Mouse (Mus musculus): ENCODE measurements around the gene Rp9. TPM values are rescaled to one million over a fixed set of nuclear protein-coding genes. Genes with fewer than 3 reads are reported as not detected.
A peak's percentile ranks its signal among the peaks of the same experiment; 100 is the strongest.
"Not testable (repeated sequence)": the region's sequence is repeated elsewhere in the genome, so short reads cannot be mapped to it uniquely, and the experiment has no call there.

The Rp9 gene
- polyA plus RNA-seq, 1 experiment, result 55.5 TPM

DNA sequence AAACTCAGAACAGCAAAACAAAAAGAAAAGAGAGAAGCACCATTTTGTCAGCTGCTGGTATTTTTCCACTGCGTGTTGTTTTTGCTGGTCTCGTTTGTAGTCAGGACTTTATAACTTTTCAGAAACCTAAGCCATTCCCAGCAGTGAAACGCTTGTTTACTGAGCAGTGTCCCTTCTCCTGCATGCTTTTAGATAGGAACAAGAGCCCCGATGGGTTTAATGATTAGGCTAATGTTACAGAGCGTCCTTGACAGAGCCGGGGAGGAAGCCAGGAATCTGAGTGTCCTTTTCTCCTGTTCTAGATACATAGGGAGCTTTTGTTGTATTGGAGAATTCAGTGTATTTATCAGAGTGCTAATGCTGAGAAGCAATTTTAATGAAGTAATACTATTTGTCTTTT is 52.0 kb downstream of the Rp9 start:
- no peaks in the 10 kb centered on the region for H3K4me1 ChIP-seq (ENCODE audit: control insufficient read depth, insufficient read depth, insufficient read length, low read length)

DNA sequence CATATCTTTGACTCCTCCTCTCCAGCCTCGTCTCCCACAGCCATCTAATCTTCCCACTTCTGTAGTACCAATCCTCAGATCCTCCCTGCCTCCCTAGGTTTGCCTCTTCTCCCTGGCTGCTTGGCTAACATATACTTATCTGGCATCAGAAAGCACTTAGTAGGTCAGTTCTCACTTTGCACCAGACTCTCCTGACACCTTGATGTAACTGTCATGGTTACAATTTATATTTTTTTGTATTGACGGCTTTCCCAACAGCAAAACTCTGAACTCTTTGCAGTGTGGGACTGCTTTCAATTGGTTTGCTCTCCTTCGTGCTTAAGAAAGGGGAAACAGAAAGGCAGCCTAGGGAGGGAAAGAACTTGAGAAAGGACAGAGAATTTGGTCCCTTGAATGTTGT is 53.4 kb downstream of the Rp9 start:
- no peaks in the 10 kb centered on the region for H3K4me1 ChIP-seq (ENCODE audit: control insufficient read depth, insufficient read depth, insufficient read length, low read length)
- no peak overlapping the region for H3K4me3 ChIP-seq (ENCODE audit: insufficient read depth, low read depth, low read length)
- H3K27ac ChIP-seq (replicated peaks; ENCODE audit: low read depth, low read length), result no peak overlapping the region

More for the DNA sequence above, 52.0 kb downstream of the Rp9 start:
- Histone ChIP-seq H3K27ac (replicated peaks; ENCODE audit: low read depth, low read length) (no peak overlapping the region), H3K4me3 (ENCODE audit: insufficient read depth, low read depth, low read length) (no peak overlapping the region)

DNA sequence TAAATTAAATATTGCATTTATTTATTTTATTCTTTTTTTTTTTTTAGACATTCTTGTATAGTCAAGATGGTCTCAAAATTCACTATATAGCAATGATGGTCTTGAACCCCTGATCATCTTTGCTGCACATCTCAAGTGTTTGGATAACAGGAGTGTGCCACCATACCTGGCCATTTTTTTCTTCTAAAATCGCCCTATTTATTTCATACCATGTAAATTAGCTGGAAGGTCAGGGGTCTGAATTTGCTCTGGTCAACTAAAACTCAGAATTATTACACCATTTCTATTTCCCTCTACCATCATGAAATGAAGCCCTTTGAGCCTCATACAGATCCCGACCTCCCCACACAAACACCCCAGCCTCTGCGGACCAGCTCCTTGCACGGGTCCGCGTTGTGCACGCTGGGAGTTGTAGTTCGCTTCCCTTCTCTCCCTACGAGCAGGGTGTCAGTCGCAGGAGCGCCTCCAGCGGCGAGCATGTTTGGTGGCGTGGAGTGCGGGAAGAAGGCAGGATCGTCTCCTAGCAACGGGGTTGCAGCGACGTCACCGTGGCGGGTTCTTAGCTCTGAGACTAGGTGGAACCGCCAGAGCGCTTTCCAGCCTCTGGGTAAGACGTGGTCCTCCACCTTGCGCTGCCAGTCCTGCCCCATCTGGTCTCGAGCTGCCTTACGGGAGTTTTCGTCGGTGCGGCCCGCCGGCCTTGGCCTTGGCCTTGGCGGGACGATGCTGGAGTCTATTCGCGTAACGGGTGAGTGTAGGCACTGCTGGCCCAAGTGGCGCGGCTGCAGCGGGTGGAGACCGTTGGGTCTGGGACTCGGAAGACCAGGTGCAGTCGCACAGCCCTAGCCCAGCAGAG is 58.3 kb downstream of the Rp9 start, which contains the start of gene 9530077C05Rik:
Gene 9530077C05Rik (plus strand): TSS at position 512 of the 856 bp plus-strand sequence.
- no peaks in the 10 kb centered on the region for H3K4me1 ChIP-seq (ENCODE audit: control insufficient read depth, insufficient read depth, insufficient read length, low read length)
- peak within 1 kb of the TSS; percentile 76 for H3K4me3 ChIP-seq (ENCODE audit: insufficient read depth, low read depth, low read length)
- no peak within 1 kb of the TSS for H3K27ac ChIP-seq (replicated peaks; ENCODE audit: low read depth, low read length)

DNA sequence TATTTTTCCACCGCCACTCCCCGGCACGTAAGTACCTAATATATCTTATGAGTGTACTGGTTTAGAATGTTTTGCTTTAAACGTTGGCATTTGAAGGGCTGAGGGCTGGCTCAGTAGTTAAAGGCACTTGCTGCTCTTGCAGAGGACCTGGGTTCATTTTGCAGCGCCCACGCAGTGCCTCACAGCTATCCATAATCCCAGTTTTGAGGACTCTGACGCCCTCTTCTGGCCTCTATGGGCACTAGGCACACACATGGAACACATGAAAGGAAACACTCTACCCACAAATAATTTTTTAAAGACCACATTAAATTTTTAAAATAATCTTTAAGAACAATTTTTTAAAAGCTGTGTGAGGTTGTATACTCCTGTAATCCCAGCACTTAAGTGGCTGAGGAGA is 60.0 kb downstream of the Rp9 start:
- H3K4me3 ChIP-seq (ENCODE audit: insufficient read depth, low read depth, low read length), result no peak overlapping the region
- H3K27ac ChIP-seq (replicated peaks; ENCODE audit: low read depth, low read length), result no peak overlapping the region
- no peaks in the 10 kb centered on the region for H3K4me1 ChIP-seq (ENCODE audit: control insufficient read depth, insufficient read depth, insufficient read length, low read length)

DNA sequence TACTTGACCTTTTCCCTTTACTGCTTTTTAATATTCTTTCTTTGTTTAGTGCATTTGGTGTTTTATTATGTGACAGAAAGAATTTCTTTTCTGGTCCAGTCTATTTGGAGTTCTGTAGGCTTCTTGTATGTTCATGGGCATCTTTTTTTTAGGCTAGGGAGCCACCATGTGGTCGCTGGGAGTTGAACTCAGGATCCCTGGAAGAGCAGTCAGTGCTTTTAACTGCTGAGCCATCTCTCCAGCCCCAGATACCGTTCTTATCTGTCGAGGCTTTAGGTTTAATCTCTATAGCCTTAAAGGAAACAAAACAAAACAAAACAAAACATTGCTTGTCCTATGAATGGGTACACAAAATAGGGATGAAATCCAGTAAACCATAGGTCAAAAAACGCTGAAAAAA is 61.2 kb downstream of the Rp9 start:
- not testable (repeated sequence) for H3K4me3 ChIP-seq (ENCODE audit: insufficient read depth, low read depth, low read length); H3K4me1 ChIP-seq (ENCODE audit: control insufficient read depth, insufficient read depth, insufficient read length, low read length); H3K27ac ChIP-seq (replicated peaks; ENCODE audit: low read depth, low read length)

DNA sequence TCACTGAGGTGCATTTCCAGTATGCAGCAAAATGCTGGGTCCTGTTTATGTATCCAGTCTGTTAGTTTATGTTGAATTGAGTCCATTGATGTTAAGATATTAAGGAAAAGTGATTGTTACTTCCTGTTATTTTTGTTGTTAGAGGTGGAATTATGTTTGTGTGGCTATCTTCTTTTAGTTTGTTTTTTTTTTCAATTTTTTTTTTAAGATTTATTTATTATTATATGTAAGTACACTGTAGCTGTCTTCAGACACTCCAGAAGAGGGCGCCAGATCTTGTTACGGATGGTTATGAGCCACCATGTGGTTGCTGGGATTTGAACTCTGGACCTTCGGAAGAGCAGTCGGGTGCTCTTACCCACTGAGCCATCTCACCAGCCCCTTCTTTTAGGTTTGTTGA is 61.9 kb downstream of the Rp9 start:
- H3K27ac ChIP-seq (replicated peaks; ENCODE audit: low read depth, low read length); H3K4me3 ChIP-seq (ENCODE audit: insufficient read depth, low read depth, low read length); H3K4me1 ChIP-seq (ENCODE audit: control insufficient read depth, insufficient read depth, insufficient read length, low read length): not testable (repeated sequence)

DNA sequence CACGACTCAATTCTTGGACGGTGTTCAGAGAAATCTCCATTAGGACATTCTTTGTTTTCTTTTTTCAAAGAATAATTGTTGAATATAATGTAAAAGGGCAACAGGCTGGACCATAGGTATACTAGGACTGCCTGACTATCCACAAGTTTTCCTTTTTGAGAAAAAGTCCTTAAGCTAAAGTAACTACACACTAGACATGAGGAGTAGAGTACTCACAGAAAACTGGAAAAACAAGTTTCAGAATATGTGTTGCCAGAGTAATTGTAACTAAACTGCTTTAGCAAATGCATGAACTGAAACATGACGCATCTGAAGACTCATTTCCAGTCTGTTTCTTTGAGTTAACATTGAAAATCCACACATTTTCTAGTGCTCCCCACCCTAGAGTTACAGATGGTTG is 64.1 kb downstream of the Rp9 start:
- H3K4me3 ChIP-seq (ENCODE audit: insufficient read depth, low read depth, low read length), result no peak overlapping the region
- H3K4me1 ChIP-seq (ENCODE audit: control insufficient read depth, insufficient read depth, insufficient read length, low read length), result no peaks in the 10 kb centered on the region
- no peak overlapping the region for H3K27ac ChIP-seq (replicated peaks; ENCODE audit: low read depth, low read length)

DNA sequence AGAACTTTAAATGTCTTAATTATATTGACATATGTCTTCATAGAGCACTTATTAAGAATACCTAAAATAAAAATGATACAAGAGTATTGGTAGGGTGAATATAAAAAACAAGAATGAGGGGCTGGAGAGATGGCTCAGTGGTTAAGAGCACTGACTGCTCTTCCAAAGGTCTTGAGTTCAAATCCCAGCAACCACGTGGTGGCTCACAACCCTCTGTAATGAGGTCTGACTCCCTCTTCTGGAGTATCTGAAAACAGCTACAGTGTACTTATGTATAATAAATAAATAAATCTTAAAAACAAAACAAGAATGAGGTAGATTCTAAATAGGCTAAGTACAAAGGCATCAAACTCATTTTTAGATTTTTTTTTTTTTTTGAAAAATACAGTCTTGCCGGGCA is 66.0 kb downstream of the Rp9 start:
- not testable (repeated sequence) for H3K27ac ChIP-seq (replicated peaks; ENCODE audit: low read depth, low read length); H3K4me3 ChIP-seq (ENCODE audit: insufficient read depth, low read depth, low read length); H3K4me1 ChIP-seq (ENCODE audit: control insufficient read depth, insufficient read depth, insufficient read length, low read length)

DNA sequence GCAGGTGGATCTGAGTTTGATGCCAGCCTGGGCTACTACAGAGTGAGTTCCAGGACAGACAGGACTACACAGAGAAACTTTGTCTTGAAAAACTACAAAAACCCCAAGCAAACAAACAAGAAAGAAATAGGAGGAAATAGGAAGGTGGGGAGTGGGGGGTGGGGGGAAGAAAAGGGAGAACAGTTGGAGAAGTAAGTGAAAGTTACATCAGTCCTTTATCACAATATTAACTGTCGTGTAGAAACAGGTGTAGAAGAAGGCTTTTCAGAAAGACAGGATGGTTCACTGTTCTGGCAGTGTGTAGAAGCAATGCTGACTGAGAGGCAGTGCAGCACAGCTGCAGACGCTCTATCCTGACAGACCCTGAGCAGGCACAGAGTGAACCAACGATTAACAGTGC is 66.6 kb downstream of the Rp9 start:
- no peaks in the 10 kb centered on the region for H3K4me1 ChIP-seq (ENCODE audit: control insufficient read depth, insufficient read depth, insufficient read length, low read length)
- H3K4me3 ChIP-seq (ENCODE audit: insufficient read depth, low read depth, low read length), result no peak overlapping the region
- no peak overlapping the region for H3K27ac ChIP-seq (replicated peaks; ENCODE audit: low read depth, low read length)

DNA sequence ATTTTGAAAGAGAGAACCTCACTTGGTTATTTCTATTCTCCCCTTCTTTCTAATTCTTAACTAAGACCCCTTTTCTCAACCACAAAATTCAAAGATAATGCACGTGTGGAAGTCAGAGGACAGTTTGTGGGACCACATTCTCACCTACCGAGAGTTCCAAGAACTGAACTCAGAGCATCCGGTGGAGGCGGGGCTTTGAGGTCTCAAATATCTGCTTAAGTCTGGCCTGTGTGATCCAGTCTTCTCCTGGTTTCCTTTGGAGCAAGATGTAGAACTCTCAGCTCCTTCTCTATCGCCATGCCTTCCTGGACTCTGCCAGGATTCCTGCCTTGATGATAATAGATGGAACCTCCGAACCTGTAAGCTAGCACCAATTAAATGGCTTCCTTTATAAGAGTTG is 67.5 kb downstream of the Rp9 start:
- Histone ChIP-seq H3K4me1 (ENCODE audit: control insufficient read depth, insufficient read depth, insufficient read length, low read length) (no peaks in the 10 kb centered on the region), H3K27ac (replicated peaks; ENCODE audit: low read depth, low read length) (no peak overlapping the region), H3K4me3 (ENCODE audit: insufficient read depth, low read depth, low read length) (no peak overlapping the region)

DNA sequence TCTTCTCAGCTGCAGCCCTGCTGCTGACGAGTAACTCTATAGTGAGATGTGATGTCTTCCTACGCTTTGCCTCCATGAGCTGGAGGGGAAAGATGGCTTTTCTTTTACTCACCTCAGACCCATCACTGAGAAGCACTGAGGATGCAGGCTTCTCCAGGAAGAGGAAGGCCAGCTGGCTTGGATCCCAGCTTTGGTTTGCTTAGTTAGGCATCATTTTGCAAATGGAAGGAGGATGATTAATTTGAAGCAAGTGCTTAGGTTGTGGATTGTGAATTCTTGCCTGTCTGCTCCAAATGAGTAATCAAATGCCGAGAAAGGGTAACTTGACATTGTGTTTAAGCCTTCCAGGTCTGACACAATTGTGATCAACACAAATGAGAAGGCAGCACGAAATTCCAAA is 70.5 kb downstream of the Rp9 start:
- no peak overlapping the region for H3K27ac ChIP-seq (replicated peaks; ENCODE audit: low read depth, low read length)
- H3K4me1 ChIP-seq (ENCODE audit: control insufficient read depth, insufficient read depth, insufficient read length, low read length), result no peaks in the 10 kb centered on the region
- H3K4me3 ChIP-seq (ENCODE audit: insufficient read depth, low read depth, low read length), result no peak overlapping the region

DNA sequence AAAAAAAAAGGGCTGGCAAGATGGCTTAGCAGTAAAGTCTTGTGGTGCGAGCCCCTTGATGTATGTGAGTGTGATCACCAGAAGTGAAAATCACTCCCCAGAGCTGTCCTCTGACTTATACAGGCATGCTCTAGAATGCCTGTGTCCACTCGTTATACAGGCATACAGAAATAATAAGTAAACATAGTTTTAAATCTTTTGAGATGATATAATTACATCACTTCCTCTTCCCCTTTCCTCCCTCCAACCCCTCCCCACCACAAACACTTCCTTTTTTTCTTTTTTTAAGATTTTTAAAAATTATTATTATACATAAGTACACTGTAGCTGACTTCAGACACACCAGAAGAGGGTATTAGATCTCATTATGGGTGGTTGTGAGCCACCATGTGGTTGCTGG is 74.8 kb downstream of the Rp9 start:
- no peaks in the 10 kb centered on the region for H3K4me1 ChIP-seq (ENCODE audit: control insufficient read depth, insufficient read depth, insufficient read length, low read length)
- no peak overlapping the region for H3K27ac ChIP-seq (replicated peaks; ENCODE audit: low read depth, low read length)
- no peak overlapping the region for H3K4me3 ChIP-seq (ENCODE audit: insufficient read depth, low read depth, low read length)

DNA sequence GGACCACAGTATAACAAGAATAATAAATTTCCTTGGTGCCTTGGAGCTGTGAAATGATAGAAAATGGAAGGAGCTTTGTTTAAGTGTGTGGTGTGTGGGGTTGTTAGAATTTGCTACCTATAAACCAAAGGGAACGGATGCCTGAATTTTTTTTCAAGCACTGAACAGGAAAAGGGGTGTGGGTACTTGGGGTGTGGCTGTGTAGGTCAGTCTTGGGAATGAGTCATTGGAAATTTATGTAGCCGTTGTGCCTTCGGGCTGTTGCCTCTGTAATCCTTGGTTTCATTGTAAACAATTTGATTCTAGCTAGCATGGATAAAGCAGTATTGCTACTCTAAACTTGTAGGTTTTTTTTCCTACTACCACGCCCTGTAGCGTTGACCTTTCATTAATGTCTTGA is 79.2 kb downstream of the Rp9 start:
- H3K4me3 ChIP-seq (ENCODE audit: insufficient read depth, low read depth, low read length), result no peak overlapping the region
- no peak overlapping the region for H3K27ac ChIP-seq (replicated peaks; ENCODE audit: low read depth, low read length)
- H3K4me1 ChIP-seq (ENCODE audit: control insufficient read depth, insufficient read depth, insufficient read length, low read length), result no peaks in the 10 kb centered on the region

DNA sequence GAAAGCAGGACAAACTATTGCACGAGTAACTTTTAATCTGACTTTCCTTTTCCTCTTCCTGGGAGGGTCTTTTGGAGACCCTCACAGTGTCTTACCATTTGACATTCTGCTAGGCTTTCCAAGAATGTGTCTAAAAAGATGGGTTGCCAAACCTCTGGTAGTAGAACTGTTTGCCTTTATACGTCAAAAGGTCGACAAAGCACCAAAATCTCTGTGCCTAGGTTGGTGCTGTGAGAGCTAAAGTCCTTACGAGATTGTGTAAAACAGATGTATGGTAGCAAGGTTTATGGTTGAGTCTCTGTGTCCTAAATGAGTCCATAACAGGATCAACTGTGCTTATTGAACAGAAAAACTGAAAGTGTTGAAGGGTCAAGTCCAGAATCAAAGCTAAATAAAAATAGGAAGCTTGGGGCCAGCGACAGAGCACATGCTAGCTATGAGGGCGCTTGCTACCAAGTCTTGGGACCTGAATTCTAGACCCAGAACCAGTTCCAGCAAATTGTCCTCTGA is 79.8 kb downstream of the Rp9 start:
- no peak overlapping the region for H3K27ac ChIP-seq (replicated peaks; ENCODE audit: low read depth, low read length)
- H3K4me1 ChIP-seq (ENCODE audit: control insufficient read depth, insufficient read depth, insufficient read length, low read length), result no peaks in the 10 kb centered on the region
- peak overlapping the region; percentile 93 for H3K4me3 ChIP-seq (ENCODE audit: insufficient read depth, low read depth, low read length)

DNA sequence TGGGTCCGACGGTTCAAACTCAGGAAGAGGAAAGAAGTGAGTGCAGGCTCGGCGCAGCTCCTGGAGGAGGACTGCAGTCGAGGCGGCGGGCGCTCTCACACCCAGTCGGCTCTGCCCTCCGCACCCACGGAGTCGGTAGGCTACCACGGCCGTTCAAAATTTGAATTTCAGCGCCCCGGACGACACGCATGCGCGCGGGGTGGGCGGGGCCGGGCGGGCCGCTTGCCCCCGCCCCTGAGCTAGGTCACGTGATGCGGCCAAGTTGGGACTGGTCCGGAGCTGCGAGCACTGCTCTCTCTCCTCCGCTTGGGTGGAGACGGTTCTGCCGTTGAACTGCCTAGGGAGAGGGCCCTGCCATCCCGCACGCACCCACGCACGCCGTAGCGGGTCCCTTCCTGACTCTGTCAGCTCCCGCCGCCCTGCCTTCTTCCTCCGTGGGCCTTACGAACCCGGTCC is 80.5 kb downstream of the Rp9 start, which contains the start of gene Anln:
Gene Anln (minus strand): TSS at position 168 of the 456 bp plus-strand sequence.
- H3K4me3 ChIP-seq (ENCODE audit: insufficient read depth, low read depth, low read length), result peak within 1 kb of the TSS; percentile 93
- no peaks in the 10 kb centered on the region for H3K4me1 ChIP-seq (ENCODE audit: control insufficient read depth, insufficient read depth, insufficient read length, low read length)
- H3K27ac ChIP-seq (replicated peaks; ENCODE audit: low read depth, low read length), result peak within 1 kb of the TSS; percentile 88

DNA sequence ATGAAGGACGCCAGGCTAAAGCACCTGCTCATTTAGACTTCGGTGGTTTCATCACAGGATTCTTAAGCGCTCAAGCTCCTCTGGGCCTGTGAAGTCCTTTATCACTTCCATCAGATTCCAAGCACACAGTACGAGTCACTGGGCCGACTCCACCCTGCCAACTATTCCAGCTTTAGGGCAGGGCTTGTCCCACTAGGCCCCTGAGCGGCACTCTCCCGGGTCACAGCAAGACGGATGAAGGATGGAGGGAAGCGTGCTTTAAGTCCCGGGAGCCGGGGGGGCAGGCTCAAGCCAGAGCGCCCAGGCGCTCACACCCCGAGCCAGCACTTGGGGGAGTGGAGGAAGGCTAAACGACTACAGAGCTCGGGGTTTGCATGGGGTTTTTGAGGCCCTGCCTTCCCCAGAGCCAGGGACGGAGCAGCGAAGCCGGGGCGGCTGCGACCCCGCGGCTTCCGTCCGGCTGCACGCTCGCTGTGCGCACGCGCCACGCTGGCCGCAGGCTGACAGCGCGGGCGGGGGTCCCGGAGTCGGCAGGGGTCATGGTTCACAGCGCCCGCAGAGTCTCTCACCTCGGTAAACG is 81.1 kb downstream of the Rp9 start:
- peak overlapping the region; percentile 71 for H3K4me3 ChIP-seq (ENCODE audit: insufficient read depth, low read depth, low read length)
- H3K27ac ChIP-seq (replicated peaks; ENCODE audit: low read depth, low read length), result no peak overlapping the region
- no peaks in the 10 kb centered on the region for H3K4me1 ChIP-seq (ENCODE audit: control insufficient read depth, insufficient read depth, insufficient read length, low read length)
